Mouse (Mus musculus) embryonic fibroblast, embryonic 13.5 days (primary cell): ENCODE results near the gene Serpina3c.

Experiments
- CTCF ChIP-seq: IDR thresholded peaks from 2 replicates; pipeline ENCODE4 v1.5.1; 2011; ENCODE audit warnings: mild to moderate bottlenecking, control low read depth, low read length, moderate library complexity, borderline replicate concordance; ENCODE audit not compliant: insufficient read depth
- POLR2A ChIP-seq: IDR thresholded peaks from 2 replicates; pipeline ENCODE4 v1.6.1; 2011; ENCODE audit warnings: low read depth, mild to moderate bottlenecking, control low read depth, low read length, moderate library complexity

- TF ChIP-seq CTCF (no peak), POLR2A (no peak)
These were observed 8.1 kb downstream of the Serpina3c start for GRCm38 (mm10) chr12:104145571-104145970.
